ENCODE assay signal across 15 mouse cellular contexts in genomic region chr2:59761183-59761582, GRCm38 (mm10).
"Had no signal": no experiment of that assay in that cellular context is flagged by ENCODE, and none has a peak within 500 bp of the region (broad histone marks: within the 10 kb centered on the region; RNA-seq: fewer than 3 reads in every experiment).

No protein-coding gene starts in this region.

- H3K4me1 ChIP-seq: neural tube, embryonic 12.5 days had no signal

- H3K36me3 ChIP-seq: midbrain, embryonic 13.5 days; midbrain, embryonic 15.5 days; neural tube, embryonic 12.5 days; stomach, embryonic 15.5 days had no signal

- H3K27ac ChIP-seq: lung, embryonic 15.5 days; macrophage; midbrain, embryonic 13.5 days; midbrain, embryonic 15.5 days; neural tube, embryonic 12.5 days; stomach, embryonic 15.5 days; stomach, postnatal 0 days had no signal

- H3K4me3 ChIP-seq: lung, embryonic 15.5 days; megakaryocyte, embryonic 14.5 days; midbrain, embryonic 13.5 days; midbrain, embryonic 15.5 days; neural tube, embryonic 12.5 days; stomach, embryonic 15.5 days had no signal

- H3K27me3 ChIP-seq: lung, embryonic 15.5 days; megakaryocyte, embryonic 14.5 days; midbrain, embryonic 13.5 days; midbrain, embryonic 15.5 days; neural tube, embryonic 12.5 days; stomach, embryonic 15.5 days had no signal

- H3K9me3 ChIP-seq: lung, embryonic 15.5 days; megakaryocyte, embryonic 14.5 days; midbrain, embryonic 13.5 days; midbrain, embryonic 15.5 days; neural tube, embryonic 12.5 days; stomach, embryonic 15.5 days had no signal

- DNase-seq: lung, adult 2 months; right cerebral cortex, postnatal 14 days; thymus, adult 2 months; thymus, postnatal 25 days; thymus, postnatal 4 days had no signal

- ATAC-seq: lung, postnatal 0 days; midbrain, embryonic 13.5 days; midbrain, embryonic 15.5 days had no signal

- H3K4me2 ChIP-seq: lung, embryonic 15.5 days; midbrain, embryonic 11.5 days; midbrain, embryonic 13.5 days; midbrain, embryonic 15.5 days; neural tube, embryonic 12.5 days; stomach, embryonic 15.5 days had no signal

- H3K9ac ChIP-seq: lung, embryonic 15.5 days; midbrain, embryonic 13.5 days; midbrain, embryonic 15.5 days; neural tube, embryonic 12.5 days; stomach, embryonic 15.5 days had no signal
